Mouse (Mus musculus): ENCODE results near the gene Tnxb. TPM values are rescaled to one million over a fixed set of nuclear protein-coding genes. Genes with fewer than 3 reads are reported as not detected.

Gene Tnxb
- polyA plus RNA-seq, 1 experiment = 34.1 TPM

- Histone ChIP-seq H3K36me3 (ENCODE audit: control insufficient read depth, insufficient read depth, low read length) (peaks cover 10% of the 10 kb centered on the region), H3K4me3 (ENCODE audit: extremely low read depth, insufficient read depth, insufficient read length) (no peak overlapping the region), H3K27me3 (ENCODE audit: control insufficient read depth, insufficient read depth, low read length) (no peaks in the 10 kb centered on the region), H3K4me1 (ENCODE audit: control insufficient read depth, insufficient read depth, insufficient read length) (peaks cover 15% of the 10 kb centered on the region; the same call in 1 of the 2 replicates), H3K27ac (ENCODE audit: insufficient read depth, low read length) (no peak overlapping the region)
- TF ChIP-seq POLR2A (IDR thresholded peaks at IDR 0.05; ENCODE audit: low read depth, low read length) = no peak
- no peak for TF ChIP-seq CTCF (IDR thresholded peaks at IDR 0.05; ENCODE audit: extremely low read depth, insufficient read depth, insufficient read length, insufficient replicate concordance)
- DNase-seq (ENCODE audit: low read depth in 1 of 2, low spot score in 2 of 2) = no peak
- WGBS = 72% methylated on average over 30 of the region's 30 CpGs
Observed at GRCm38 (mm10) chr17:34645831-34646511, 24.4 kb upstream of the Tnxb start.

GRCm38 (mm10) chr17:34646906-34647787, 23.2 kb upstream of the Tnxb start, which contains the start of gene Atf6b:
Atf6b (plus strand) TSS chr17:34647146.
- TF ChIP-seq POLR2A (IDR thresholded peaks at IDR 0.05; ENCODE audit: low read depth, low read length) (peak; percentile 53), CTCF (IDR thresholded peaks at IDR 0.05; ENCODE audit: extremely low read depth, insufficient read depth, insufficient read length, insufficient replicate concordance) (no peak)
- H3K4me1 ChIP-seq (ENCODE audit: control insufficient read depth, insufficient read depth, insufficient read length) = peaks cover 15% of the 10 kb centered on the region; the same call in 1 of the 2 replicates
- peaks cover 20% of the 10 kb centered on the region for H3K36me3 ChIP-seq (ENCODE audit: control insufficient read depth, insufficient read depth, low read length)
- peak within 1 kb of the TSS; percentile 92 for H3K4me3 ChIP-seq (ENCODE audit: extremely low read depth, insufficient read depth, insufficient read length)
- H3K27ac ChIP-seq (ENCODE audit: insufficient read depth, low read length) = peak within 1 kb of the TSS; percentile 69
- WGBS = 1% methylated on average over 66 of the region's 66 CpGs
- peak; percentile 93 to 96 for DNase-seq (ENCODE audit: low read depth in 1 of 2, low spot score in 2 of 2)
- H3K27me3 ChIP-seq (ENCODE audit: control insufficient read depth, insufficient read depth, low read length) = no peaks in the 10 kb centered on the region

- peaks cover 32% of the 10 kb centered on the region for H3K36me3 ChIP-seq (ENCODE audit: control insufficient read depth, insufficient read depth, low read length)
- DNase-seq (ENCODE audit: low read depth in 1 of 2, low spot score in 2 of 2) = no peak
- peaks cover 15% of the 10 kb centered on the region; the same call in 1 of the 2 replicates for H3K4me1 ChIP-seq (ENCODE audit: control insufficient read depth, insufficient read depth, insufficient read length)
- no peaks in the 10 kb centered on the region for H3K27me3 ChIP-seq (ENCODE audit: control insufficient read depth, insufficient read depth, low read length)
- TF ChIP-seq POLR2A (IDR thresholded peaks at IDR 0.05; ENCODE audit: low read depth, low read length) (no peak), CTCF (IDR thresholded peaks at IDR 0.05; ENCODE audit: extremely low read depth, insufficient read depth, insufficient read length, insufficient replicate concordance) (no peak)
- WGBS = 88% methylated on average over 16 of the region's 16 CpGs
- no peak overlapping the region; the same call in 1 of the 2 replicates for H3K27ac ChIP-seq (ENCODE audit: insufficient read depth, low read length)
- H3K4me3 ChIP-seq (ENCODE audit: extremely low read depth, insufficient read depth, insufficient read length) = no peak overlapping the region
Observed at GRCm38 (mm10) chr17:34648141-34648890, 22.0 kb upstream of the Tnxb start.

- H3K27me3 ChIP-seq (ENCODE audit: control insufficient read depth, insufficient read depth, low read length) = no peaks in the 10 kb centered on the region
- peak overlapping the region; percentile 42 for H3K27ac ChIP-seq (ENCODE audit: insufficient read depth, low read length)
- WGBS = 58% methylated on average over 18 of the region's 18 CpGs
- no peak for DNase-seq (ENCODE audit: low read depth in 1 of 2, low spot score in 2 of 2)
- TF ChIP-seq POLR2A (IDR thresholded peaks at IDR 0.05; ENCODE audit: low read depth, low read length) (no peak), CTCF (IDR thresholded peaks at IDR 0.05; ENCODE audit: extremely low read depth, insufficient read depth, insufficient read length, insufficient replicate concordance) (no peak)
- H3K4me1 ChIP-seq (ENCODE audit: control insufficient read depth, insufficient read depth, insufficient read length) = peaks cover 15% of the 10 kb centered on the region; the same call in 1 of the 2 replicates
- no peak overlapping the region for H3K4me3 ChIP-seq (ENCODE audit: extremely low read depth, insufficient read depth, insufficient read length)
- peaks cover 32% of the 10 kb centered on the region for H3K36me3 ChIP-seq (ENCODE audit: control insufficient read depth, insufficient read depth, low read length)
Observed at GRCm38 (mm10) chr17:34649106-34649864, 21.1 kb upstream of the Tnxb start.

- TF ChIP-seq CTCF (IDR thresholded peaks at IDR 0.05; ENCODE audit: extremely low read depth, insufficient read depth, insufficient read length, insufficient replicate concordance) (no peak), POLR2A (IDR thresholded peaks at IDR 0.05; ENCODE audit: low read depth, low read length) (no peak)
- 93% methylated on average over 14 of the region's 14 CpGs for WGBS
- no peak overlapping the region for H3K4me3 ChIP-seq (ENCODE audit: extremely low read depth, insufficient read depth, insufficient read length)
- H3K36me3 ChIP-seq (ENCODE audit: control insufficient read depth, insufficient read depth, low read length) = peaks cover 38% of the 10 kb centered on the region
- no peak overlapping the region for H3K27ac ChIP-seq (ENCODE audit: insufficient read depth, low read length)
- no peak for DNase-seq (ENCODE audit: low read depth in 1 of 2, low spot score in 2 of 2)
- H3K4me1 ChIP-seq (ENCODE audit: control insufficient read depth, insufficient read depth, insufficient read length) = peaks cover 15% of the 10 kb centered on the region; the same call in 1 of the 2 replicates
- H3K27me3 ChIP-seq (ENCODE audit: control insufficient read depth, insufficient read depth, low read length) = no peaks in the 10 kb centered on the region
Observed at GRCm38 (mm10) chr17:34650781-34651180, 19.6 kb upstream of the Tnxb start.

All from spleen, adult 2 months (tissue).